Mouse (Mus musculus) kidney, embryonic 16.5 days (tissue): ENCODE results near the gene Ccn1. TPM values are rescaled to one million over a fixed set of nuclear protein-coding genes. Genes with fewer than 3 reads are reported as not detected.

ENCODE experiments used
- ATAC-seq: fragments of 200-750 bp; cut with Nextera tagmentation; 2 replicates; pipeline ENCODE4 v1.8.0; 2017; ENCODE audit warnings: moderate TSS enrichment; ENCODE audit not compliant: low FRiP score, low TSS enrichment
- H3K27ac ChIP-seq: fragments of 300-500 bp; sonication (generic); 2 replicates; pipeline ENCODE4 v1.5.1; 2014; ENCODE audit warnings: low read length
- H3K27me3 ChIP-seq: fragments of 300-500 bp; sonication (generic); 2 replicates; pipeline ENCODE4 v1.6.1; 2014; ENCODE audit warnings: low read length, control low read depth, mixed read lengths; ENCODE audit not compliant: insufficient read depth
- H3K36me3 ChIP-seq: fragments of 300-500 bp; sonication (generic); 2 replicates; pipeline ENCODE4 v1.6.1; 2014; ENCODE audit warnings: low read length, control low read depth, mixed read lengths; ENCODE audit not compliant: insufficient read depth
- H3K4me1 ChIP-seq: fragments of 300-500 bp; sonication (generic); 2 replicates; pipeline ENCODE4 v1.6.1; 2014; ENCODE audit warnings: low read length, control low read depth, mixed read lengths; ENCODE audit not compliant: insufficient read depth
- H3K4me2 ChIP-seq: fragments of 300-500 bp; sonication (generic); replicated peaks from 2 replicates; pipeline ENCODE4 v1.6.1; 2014; ENCODE audit warnings: low read depth, low read length
- H3K4me3 ChIP-seq: fragments of 300-500 bp; sonication (generic); 2 replicates; pipeline ENCODE4 v1.5.1; 2014; ENCODE audit warnings: mild to moderate bottlenecking, low read length
- H3K9ac ChIP-seq: fragments of 300-500 bp; sonication (generic); replicated peaks from 2 replicates; pipeline ENCODE4 v1.6.1; 2014; ENCODE audit warnings: low read length
- H3K9me3 ChIP-seq: fragments of 300-500 bp; sonication (generic); 2 replicates; pipeline ENCODE4 v1.6.1; 2016; ENCODE audit warnings: low read length, control low read depth
- WGBS: fragments of 180-500 bp; shearing (Covaris S2); extraction: QIAGEN DNeasy Blood & Tissue Kit; methylation state at CpG from one replicate; pipeline ENCODE4 v1.1.7; 2014; 5-methylcytosine and 5-hydroxymethylcytosine counted together
- polyA plus RNA-seq: library from polyadenylated mRNA; unstranded; fragments of >200 nt; fragmentation: Nextera tagmentation; extraction: Ambion mirVana; gene quantifications from 2 replicates; pipeline ENCODE4 v1.2.1, GENCODE M21; 2015

Gene Ccn1
- polyA plus RNA-seq, 1 experiment from 2014 or later: 81.5 TPM

- no peak overlapping the region for H3K4me2 ChIP-seq
- 68% methylated on average over 6 of the region's 6 CpGs for WGBS
- H3K27me3 ChIP-seq: no peaks in the 10 kb centered on the region
- H3K4me3 ChIP-seq: no peak overlapping the region
- H3K36me3 ChIP-seq: no peaks in the 10 kb centered on the region
- H3K9me3 ChIP-seq: no peaks in the 10 kb centered on the region
- no peak overlapping the region for H3K27ac ChIP-seq
- 0 out of 2 replicates have a peak, but pooled peaks cover 4% of the 10 kb centered on the region for H3K4me1 ChIP-seq
- ATAC-seq: no peak
- H3K9ac ChIP-seq: no peak overlapping the region
Measured at GRCm38 (mm10) chr3:145676212-145676611, 26.4 kb upstream of the Ccn1 start.

DNA sequence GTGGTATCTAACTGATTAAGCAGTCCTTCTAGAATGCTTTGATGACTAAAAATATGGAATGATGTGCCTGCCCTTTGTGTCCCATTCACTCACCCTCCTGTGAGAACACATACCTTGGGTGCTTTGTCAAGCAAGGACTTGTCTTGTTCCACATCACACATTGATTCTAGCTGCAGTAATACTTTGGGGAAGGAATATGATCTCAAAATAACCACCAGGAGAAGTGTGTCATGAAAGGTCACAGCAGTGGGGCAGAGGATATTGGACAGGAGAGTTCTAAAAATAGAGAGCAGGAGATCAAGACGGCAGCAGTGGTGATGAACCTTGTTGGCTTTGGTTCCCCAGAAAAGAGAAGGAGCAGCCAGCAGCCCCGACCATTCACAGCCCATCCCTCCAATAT lies 25.0 kb upstream of the Ccn1 start:
- ATAC-seq: no peak
- Histone ChIP-seq H3K9me3 (no peaks in the 10 kb centered on the region), H3K36me3 (no peaks in the 10 kb centered on the region), H3K27ac (no peak overlapping the region), H3K4me2 (no peak overlapping the region), H3K4me3 (no peak overlapping the region), H3K27me3 (no peaks in the 10 kb centered on the region), H3K9ac (no peak overlapping the region), H3K4me1 (0 out of 2 replicates have a peak, but pooled peaks cover 4% of the 10 kb centered on the region)
- WGBS: 62% methylated on average over 2 of the region's 2 CpGs

DNA sequence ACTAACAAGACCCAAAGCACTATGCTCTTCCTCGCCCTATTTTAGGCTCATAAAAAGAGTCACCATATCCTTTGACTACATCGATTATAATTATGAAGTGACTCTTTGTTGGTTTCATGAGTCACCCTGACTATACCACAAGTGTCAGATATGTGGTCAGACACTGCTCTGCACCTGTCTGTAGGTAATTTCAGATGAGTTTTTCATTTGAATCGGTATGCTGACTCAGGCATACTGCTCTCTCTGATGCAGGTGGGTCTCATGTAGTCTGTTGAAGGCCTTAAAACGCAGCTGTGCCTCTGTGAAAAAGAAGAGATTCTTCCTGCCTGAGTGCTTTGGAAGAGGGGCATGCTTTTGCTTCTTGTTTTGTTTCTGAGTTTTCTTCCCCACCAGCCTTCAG lies 16.6 kb upstream of the Ccn1 start:
- no peak for ATAC-seq
- no peaks in the 10 kb centered on the region for H3K4me1 ChIP-seq
- H3K9ac ChIP-seq: no peak overlapping the region
- no peak overlapping the region for H3K27ac ChIP-seq
- H3K27me3 ChIP-seq: no peaks in the 10 kb centered on the region
- no peak overlapping the region for H3K4me3 ChIP-seq
- no peaks in the 10 kb centered on the region for H3K36me3 ChIP-seq
- 87% methylated on average over 4 of the region's 4 CpGs for WGBS
- H3K4me2 ChIP-seq: no peak overlapping the region
- H3K9me3 ChIP-seq: no peaks in the 10 kb centered on the region

GRCm38 (mm10) chr3:145656993-145657713 lies 7.4 kb upstream of the Ccn1 start:
- no peaks in the 10 kb centered on the region for H3K9me3 ChIP-seq
- H3K4me3 ChIP-seq: no peak overlapping the region
- H3K4me1 ChIP-seq: peaks cover 21% of the 10 kb centered on the region
- no peak for ATAC-seq
- 60% methylated on average over 14 of the region's 14 CpGs for WGBS
- no peaks in the 10 kb centered on the region for H3K27me3 ChIP-seq
- H3K27ac ChIP-seq: no peak overlapping the region
- H3K9ac ChIP-seq: no peak overlapping the region
- H3K36me3 ChIP-seq: no peaks in the 10 kb centered on the region
- H3K4me2 ChIP-seq: no peak overlapping the region

DNA sequence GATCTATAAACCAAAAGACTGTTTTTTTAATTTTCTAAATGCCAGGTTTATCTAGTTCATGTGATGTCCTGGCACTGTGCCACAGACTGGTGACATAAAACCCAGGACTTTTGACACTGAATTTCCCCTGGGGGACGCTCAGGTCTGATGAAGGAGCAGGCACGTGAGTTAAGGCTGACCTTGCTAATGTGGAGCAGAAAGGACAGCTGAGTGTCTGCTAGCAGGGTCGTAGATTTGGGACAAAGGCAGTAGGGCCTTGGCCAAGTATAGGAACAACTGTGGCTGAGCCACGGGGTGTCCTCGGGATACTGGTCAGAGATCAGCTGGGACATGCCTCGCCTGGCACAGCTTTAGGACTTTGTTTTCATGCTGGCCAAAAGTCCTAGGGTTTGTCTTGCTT lies 5.2 kb upstream of the Ccn1 start:
- H3K9me3 ChIP-seq: no peaks in the 10 kb centered on the region
- H3K9ac ChIP-seq: no peak overlapping the region
- H3K4me1 ChIP-seq: peaks cover 41% of the 10 kb centered on the region
- no peak for ATAC-seq
- no peak overlapping the region for H3K4me2 ChIP-seq
- 78% methylated on average over 6 of the region's 6 CpGs for WGBS
- no peak overlapping the region for H3K4me3 ChIP-seq
- no peaks in the 10 kb centered on the region for H3K27me3 ChIP-seq
- no peak overlapping the region for H3K27ac ChIP-seq
- H3K36me3 ChIP-seq: no peaks in the 10 kb centered on the region

DNA sequence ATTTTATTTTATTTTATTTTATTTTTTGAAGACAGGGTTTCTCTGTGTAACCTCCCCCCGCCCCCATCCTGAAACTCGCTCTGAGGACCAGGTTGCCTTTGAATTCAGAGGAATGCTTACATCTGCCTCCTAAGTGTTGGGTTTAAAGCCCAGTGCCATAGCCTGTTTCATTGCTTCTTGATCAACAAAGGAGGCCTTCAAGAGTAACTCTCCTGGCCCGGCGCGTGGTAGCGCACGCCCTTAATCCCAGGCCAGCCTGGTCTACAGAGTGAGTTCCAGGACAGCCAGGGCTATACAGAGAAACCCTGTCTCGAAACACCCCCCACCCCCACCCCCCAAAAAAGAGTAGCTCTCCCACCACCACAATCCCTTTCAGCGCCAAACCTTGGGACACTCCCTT lies 4.2 kb upstream of the Ccn1 start:
- no peaks in the 10 kb centered on the region for H3K27me3 ChIP-seq
- H3K4me2 ChIP-seq: peak overlapping the region; percentile 90
- peak overlapping the region; percentile 81 for H3K4me3 ChIP-seq
- 0 out of 2 replicates have a peak overlapping the region, but pooled peaks have one; percentile 90 for H3K9ac ChIP-seq
- no peak overlapping the region for H3K27ac ChIP-seq
- no peak for ATAC-seq
- no peaks in the 10 kb centered on the region for H3K9me3 ChIP-seq
- H3K36me3 ChIP-seq: no peaks in the 10 kb centered on the region
- 76% methylated on average over 9 of the region's 9 CpGs for WGBS
- H3K4me1 ChIP-seq: peaks cover 41% of the 10 kb centered on the region

DNA sequence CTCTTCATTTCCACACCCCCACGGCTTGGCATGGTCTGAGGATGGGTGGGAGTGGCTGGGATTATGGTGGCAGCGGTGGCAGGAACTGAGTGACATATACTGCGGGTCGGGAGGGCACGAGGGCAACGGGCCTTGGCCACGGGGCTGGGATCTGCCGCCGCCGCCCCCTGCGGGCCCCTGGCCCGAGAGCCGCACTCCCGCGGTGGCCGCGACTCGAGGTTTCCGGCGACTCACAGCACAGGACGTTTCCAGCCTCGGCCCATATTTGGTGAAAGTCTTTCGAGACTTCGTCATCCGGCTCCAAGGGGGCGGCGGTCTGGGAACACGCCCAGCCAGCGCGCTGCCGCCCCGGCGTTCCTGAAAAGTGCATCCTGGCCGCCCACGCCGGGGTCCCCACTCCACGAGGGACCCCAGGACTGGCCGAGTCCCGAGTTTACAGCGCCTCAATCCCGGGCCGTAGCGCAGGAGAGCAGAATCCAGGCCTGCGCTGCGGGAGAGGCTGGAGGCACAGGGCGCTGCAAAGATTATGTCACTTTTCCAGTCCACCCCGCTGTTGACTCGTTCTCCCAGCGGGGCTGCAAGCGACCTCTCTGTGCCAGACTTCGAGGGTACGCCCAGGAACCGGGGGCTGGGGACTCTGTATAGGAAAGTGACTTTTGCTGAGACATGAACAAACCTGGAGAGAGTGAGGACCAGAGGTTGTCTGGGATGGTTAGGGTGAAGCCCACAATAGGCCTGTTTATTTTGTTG lies 3.6 kb upstream of the Ccn1 start:
- Histone ChIP-seq H3K9ac (peak overlapping the region; percentile 90), H3K27ac (peak overlapping the region; percentile 89), H3K4me1 (peaks cover 45% of the 10 kb centered on the region), H3K4me3 (peak overlapping the region; percentile 81), H3K36me3 (no peaks in the 10 kb centered on the region), H3K4me2 (peak overlapping the region; percentile 90), H3K9me3 (no peaks in the 10 kb centered on the region), H3K27me3 (no peaks in the 10 kb centered on the region)
- WGBS: under 1% methylated on average over 53 of the region's 53 CpGs
- peak; percentile 63 for ATAC-seq

- peaks cover 3% of the 10 kb centered on the region; the same call in 1 of the 2 replicates for H3K36me3 ChIP-seq
- H3K4me1 ChIP-seq: peaks cover 47% of the 10 kb centered on the region
- H3K27me3 ChIP-seq: no peaks in the 10 kb centered on the region
- ATAC-seq: peak; percentile 26
- no peaks in the 10 kb centered on the region for H3K9me3 ChIP-seq
- H3K27ac ChIP-seq: peak overlapping the region; percentile 89
- peak overlapping the region; percentile 90 for H3K9ac ChIP-seq
- peak overlapping the region; percentile 81 for H3K4me3 ChIP-seq
- WGBS: 10% methylated on average over 20 of the region's 20 CpGs
- H3K4me2 ChIP-seq: peak overlapping the region; percentile 90
Measured at GRCm38 (mm10) chr3:145652322-145653131, 2.7 kb upstream of the Ccn1 start.

- peaks cover 9% of the 10 kb centered on the region; the same call in 1 of the 2 replicates for H3K36me3 ChIP-seq
- H3K27ac ChIP-seq: peak overlapping the region; percentile 89
- peak overlapping the region; percentile 81 for H3K4me3 ChIP-seq
- peak overlapping the region; percentile 90 for H3K9ac ChIP-seq
- H3K27me3 ChIP-seq: no peaks in the 10 kb centered on the region
- H3K9me3 ChIP-seq: no peaks in the 10 kb centered on the region
- peaks cover 48% of the 10 kb centered on the region for H3K4me1 ChIP-seq
- H3K4me2 ChIP-seq: peak overlapping the region; percentile 90
- 14% methylated on average over 10 of the region's 10 CpGs for WGBS
- no peak for ATAC-seq
Measured at GRCm38 (mm10) chr3:145651978-145652321, 2.2 kb upstream of the Ccn1 start.
